Mouse (Mus musculus) stomach, postnatal 0 days (tissue): ENCODE data around the gene Skiv2l.
"Not testable (repeated sequence)": the region's sequence is repeated elsewhere in the genome, so short reads cannot be mapped to it uniquely, and the experiment has no call there.

Source experiments
- CTCF ChIP-seq: IDR thresholded peaks from 2 replicates; pipeline ENCODE4 v1.5.1; 2016; ENCODE audit warnings: antibody characterized with exemption, low read depth, mild to moderate bottlenecking, moderate library complexity
- EP300 ChIP-seq: optimal IDR thresholded peaks from 2 replicates; pipeline ENCODE3; 2016; ENCODE audit warnings: antibody characterized with exemption

GRCm38 (mm10) chr17:34803367-34803766 is 46.6 kb downstream of the Skiv2l start:
- TF ChIP-seq CTCF, EP300: not testable (repeated sequence)
